Mouse (Mus musculus) ovary, postnatal 14 days (tissue): ENCODE results near the gene Fmo4.

Experiments used
- DNase-seq: peaks from one replicate; pipeline ENCODE4 v3.0.0; 2022; ENCODE audit warnings: low spot score

The Fmo4 gene

GRCm38 (mm10) chr1:162813836-162814156 is at the start of gene Fmo4:
Fmo4 (minus strand) TSS chr1:162813972.
- DNase-seq = peak; percentile 20

- DNase-seq = no peak
These were observed 48.6 kb upstream of the Fmo4 start for GRCm38 (mm10) chr1:162862328-162862727.

- DNase-seq = no peak
These were observed 46.3 kb upstream of the Fmo4 start for GRCm38 (mm10) chr1:162859996-162860605.

- no peak for DNase-seq
These were observed 45.8 kb upstream of the Fmo4 start for GRCm38 (mm10) chr1:162859545-162859976.

GRCm38 (mm10) chr1:162858748-162859130 is 45.0 kb upstream of the Fmo4 start:
- DNase-seq = no peak

DNA sequence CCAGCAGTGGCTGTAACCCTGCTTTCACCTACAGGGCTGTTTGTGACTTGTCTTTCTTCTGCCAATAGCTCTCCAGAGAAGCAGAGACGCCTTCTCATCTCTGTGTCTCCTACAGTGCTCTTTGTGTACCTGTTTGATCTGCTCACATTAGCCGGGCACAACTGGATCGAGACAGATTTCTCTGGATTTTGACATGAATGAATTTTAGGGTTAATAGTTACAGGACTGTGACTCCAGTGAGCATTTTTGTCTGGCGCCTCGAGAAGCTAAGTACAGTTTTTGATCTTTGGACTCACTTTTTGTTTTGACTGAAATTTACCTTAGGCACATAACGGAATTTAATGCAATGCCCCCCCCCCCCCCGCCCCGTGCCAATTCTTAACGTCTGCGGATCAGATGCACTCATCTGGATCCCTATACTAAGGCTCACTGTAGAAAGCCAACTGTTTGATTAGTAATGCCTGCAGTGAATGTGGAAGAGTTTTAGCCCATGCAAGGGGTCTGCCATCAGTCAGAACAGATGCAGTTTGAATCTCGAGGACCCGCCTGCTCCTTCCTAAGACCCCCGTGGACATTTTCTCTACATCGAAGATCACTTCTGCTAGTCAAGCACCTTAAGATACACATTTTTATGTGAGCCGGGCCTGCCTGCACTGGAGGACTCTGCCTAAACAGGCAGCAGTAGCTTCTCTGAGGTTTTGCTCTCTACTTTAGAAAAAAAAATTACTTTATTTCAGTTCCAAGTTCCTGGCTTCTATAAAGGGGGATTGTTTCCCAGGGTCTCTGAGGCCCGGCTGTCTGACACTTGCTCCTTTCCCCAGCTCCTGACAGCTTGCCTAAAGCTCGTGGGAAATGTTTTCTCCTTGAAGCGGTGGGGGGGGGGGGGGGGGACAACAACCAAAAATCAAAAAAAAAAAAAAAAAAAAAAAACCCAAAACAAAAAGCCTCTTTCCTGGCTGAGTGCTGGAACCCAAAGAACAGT is 44.3 kb upstream of the Fmo4 start:
- DNase-seq = no peak

DNA sequence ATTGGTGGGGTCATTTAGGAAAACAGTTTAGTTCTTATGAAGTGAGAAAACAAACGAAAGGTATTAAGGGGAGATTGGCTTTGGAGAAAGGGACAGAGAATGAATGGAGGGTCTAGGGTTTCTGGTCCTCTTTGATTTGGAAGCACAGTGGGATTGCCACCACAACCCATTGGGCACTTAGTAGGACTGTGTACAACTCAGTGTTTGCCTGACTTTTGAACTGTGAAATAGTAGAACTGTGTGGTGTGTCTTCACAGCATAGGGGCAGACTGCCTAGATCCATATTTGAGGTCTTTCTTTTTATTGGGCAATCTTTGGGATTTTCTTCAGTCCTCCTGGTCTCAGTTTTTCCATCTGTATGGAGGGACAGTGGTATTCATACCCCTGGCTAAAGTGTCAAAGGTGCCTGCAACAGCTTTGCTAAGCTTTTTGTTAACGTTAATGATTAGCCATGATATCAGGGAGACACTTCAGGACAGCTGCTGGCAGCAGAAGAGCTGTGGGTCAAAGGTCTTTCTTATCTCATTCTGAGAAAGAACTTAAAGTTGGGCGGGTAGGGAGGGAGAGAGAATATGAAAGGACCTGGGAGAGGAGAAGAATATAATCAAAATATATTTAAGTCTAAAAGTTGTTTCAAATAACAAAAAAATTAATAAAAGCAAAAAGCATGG is 40.2 kb upstream of the Fmo4 start:
- DNase-seq = no peak

- no peak for DNase-seq
These were observed 33.8 kb upstream of the Fmo4 start for GRCm38 (mm10) chr1:162847554-162847953.

- DNase-seq = no peak
These were observed 26.4 kb upstream of the Fmo4 start for GRCm38 (mm10) chr1:162840211-162840610.

- no peak for DNase-seq
These were observed 25.2 kb upstream of the Fmo4 start for GRCm38 (mm10) chr1:162838976-162839375.

- no peak for DNase-seq
These were observed 20.6 kb upstream of the Fmo4 start for GRCm38 (mm10) chr1:162834342-162834741.

GRCm38 (mm10) chr1:162832574-162832953 is 18.8 kb upstream of the Fmo4 start:
- no peak for DNase-seq

GRCm38 (mm10) chr1:162831838-162832573 is 18.2 kb upstream of the Fmo4 start:
- no peak for DNase-seq

GRCm38 (mm10) chr1:162819280-162819679 is 5.5 kb upstream of the Fmo4 start:
- no peak for DNase-seq

DNA sequence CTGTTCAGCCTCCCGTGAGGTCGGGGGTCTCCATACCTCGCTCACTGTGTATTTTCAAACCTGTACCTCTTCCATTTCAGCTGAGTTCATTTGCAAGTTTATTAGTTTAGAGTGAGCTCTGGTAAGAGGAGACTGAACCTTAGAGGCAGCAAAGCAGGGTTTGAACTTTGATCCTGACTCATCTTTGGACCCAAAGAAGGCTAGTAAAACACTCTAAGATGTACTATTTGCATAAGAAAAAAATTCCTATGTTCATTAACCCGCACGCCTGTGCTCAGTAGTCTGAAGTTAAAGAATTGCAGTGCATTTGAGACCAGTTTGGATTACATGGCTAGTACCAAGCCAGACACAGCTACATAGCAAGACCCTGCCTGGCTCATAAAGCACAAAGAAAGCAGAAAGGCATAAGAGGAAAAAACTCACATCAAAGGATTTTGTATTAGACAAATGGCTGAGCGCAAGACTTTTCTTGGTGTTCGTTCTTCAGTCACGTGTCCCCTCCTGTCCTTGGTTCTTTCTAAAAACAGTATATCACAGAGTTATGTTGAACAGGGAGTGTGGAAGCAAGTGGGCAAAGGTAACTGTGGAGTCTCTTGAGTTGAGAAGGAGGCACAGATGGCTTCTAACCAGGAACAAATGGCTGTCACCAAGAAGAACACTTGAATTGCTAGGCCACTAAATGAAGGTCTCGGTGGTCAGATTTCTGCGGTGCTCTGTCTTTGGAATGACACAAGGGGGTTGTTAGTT is 1.8 kb upstream of the Fmo4 start:
- DNase-seq = no peak

DNA sequence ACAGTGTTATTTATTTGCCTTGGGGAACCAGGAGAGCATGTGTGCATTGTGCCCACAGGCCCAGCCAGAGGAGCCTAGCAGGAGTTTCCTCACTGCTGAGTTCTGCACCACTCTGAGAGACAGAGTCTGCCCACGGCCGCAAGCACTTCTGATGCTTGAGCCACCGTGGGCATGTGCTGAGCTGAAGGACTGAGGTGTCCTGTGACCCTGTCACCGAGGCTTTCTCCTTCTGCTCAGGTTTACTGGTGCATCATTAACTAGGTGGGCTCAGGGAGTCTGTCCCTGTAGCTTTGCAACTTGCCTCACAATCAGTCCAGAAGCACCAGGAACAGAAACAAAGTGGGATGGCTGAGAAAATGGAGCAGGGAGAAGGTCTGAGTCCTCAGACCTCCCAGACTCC is 1.2 kb upstream of the Fmo4 start:
- no peak for DNase-seq

GRCm38 (mm10) chr1:162813143-162813835 is 483 bp downstream of the Fmo4 start:
- no peak for DNase-seq

DNA sequence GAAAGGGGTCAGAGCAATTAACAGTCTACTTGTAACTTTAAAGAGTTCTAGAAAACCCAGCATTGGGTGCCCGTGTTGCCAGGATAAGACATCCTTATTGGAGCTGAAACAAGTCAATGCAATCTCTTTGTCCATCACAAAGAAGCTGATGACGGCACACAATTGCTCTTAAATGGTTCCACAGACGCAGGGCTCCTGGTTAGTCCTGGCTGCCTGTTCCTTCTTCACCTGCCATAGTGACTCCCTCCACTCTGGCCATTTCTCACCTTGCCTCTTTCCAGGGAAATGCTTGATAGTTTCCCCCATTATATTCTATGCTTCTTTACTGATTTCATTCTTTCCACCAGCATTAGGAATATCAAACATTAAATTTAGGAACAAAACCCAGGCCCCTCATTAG is 5.2 kb downstream of the Fmo4 start:
- no peak for DNase-seq

DNA sequence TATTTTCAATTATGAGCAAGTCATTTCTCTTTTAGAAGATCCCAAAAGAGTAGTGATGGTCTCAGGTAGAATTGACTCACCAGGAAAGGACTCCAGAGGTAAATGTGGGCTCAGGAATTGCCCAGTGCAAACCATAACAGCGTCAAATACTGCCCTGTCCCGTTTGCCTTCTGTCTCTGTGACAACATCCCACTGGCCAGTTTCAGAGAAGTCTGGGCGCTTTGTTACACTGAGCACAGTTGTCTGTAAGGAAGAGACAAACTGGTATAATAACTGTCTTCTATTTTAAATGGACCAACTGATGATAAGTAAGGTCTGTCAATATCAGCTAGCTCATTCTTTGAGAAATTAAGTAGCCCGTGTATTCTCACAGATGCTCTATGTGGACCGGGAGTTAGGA is 6.3 kb downstream of the Fmo4 start:
- no peak for DNase-seq

GRCm38 (mm10) chr1:162805011-162805410 is 8.8 kb downstream of the Fmo4 start:
- DNase-seq = no peak

- DNase-seq = no peak
These were observed 17.3 kb downstream of the Fmo4 start for GRCm38 (mm10) chr1:162796441-162796840.
